Mouse (Mus musculus) regulatory T cell (primary cell): Measurements from ENCODE around the gene Slc6a18.
"Not testable (repeated sequence)": the region's sequence is repeated elsewhere in the genome, so short reads cannot be mapped to it uniquely, and the experiment has no call there.

ENCODE experiments used
- in situ Hi-C: fragments of 300-600 bp; cut with MboI, MseI; formaldehyde crosslinking; loops from one replicate; pipeline ENCODE4 v1.15.1; 2025; ENCODE audit warnings: high pct_unique_total_duplicates

The Slc6a18 gene

GRCm38 (mm10) chr13:73677853-73678252, at the start of gene Slc6a18:
Gene Slc6a18 (minus strand): TSS chr13:73678023.
- in situ Hi-C loops, result no loop called here

DNA sequence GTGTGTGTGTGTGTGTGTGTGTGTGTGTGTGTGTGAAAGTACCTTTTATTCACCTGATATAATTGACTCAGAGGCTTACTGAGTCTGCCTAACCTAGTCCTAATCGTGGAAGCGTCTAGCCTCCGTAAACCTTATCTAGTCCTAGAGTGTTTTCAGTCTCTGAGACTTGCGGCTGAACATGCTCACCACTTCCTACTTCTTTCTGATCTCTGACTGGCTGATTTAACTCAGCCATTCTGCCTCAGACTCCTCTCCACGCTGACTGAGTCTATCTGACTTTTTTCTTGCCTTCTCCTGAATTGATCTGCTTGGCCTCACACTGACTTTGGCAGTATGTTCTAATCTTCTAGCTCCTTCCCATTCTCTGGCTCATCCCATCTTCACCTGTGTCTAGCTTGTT, 47.5 kb upstream of the Slc6a18 start:
- in situ Hi-C loops, result loop anchor here (5.0 kb wide), 1 partner anchor 102 kb away; no protein-coding TSS in a partner anchor

- in situ Hi-C loops, result loop anchor here (5.0 kb wide), 1 partner anchor 184 kb away; no protein-coding TSS in a partner anchor
Measured at GRCm38 (mm10) chr13:73723081-73723668, 45.4 kb upstream of the Slc6a18 start.

DNA sequence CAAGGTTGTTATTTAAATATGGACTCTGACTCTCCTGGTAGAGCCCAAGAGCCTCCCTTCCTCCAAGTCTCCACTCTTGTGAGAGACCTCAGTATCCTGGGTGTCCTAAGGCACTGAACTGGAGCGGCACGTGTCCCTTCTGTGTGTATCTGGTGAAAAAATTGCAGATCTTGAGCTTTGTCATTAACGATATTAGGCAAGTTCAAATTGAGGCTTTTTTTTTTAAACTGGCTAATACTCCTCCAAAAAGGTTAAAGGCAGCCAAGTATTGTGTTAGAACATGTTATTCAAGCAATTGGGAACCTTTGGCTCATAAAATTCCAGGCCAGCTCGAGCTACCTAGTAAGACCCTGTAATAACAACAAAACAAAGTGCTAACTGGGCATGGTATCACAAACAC, 42.4 kb upstream of the Slc6a18 start:
- in situ Hi-C loops, result loop anchor here (5.0 kb wide), 1 partner anchor 187 kb away; no protein-coding TSS in a partner anchor

- in situ Hi-C loops, result no loop called here
Measured at GRCm38 (mm10) chr13:73718225-73718624, 40.4 kb upstream of the Slc6a18 start.

DNA sequence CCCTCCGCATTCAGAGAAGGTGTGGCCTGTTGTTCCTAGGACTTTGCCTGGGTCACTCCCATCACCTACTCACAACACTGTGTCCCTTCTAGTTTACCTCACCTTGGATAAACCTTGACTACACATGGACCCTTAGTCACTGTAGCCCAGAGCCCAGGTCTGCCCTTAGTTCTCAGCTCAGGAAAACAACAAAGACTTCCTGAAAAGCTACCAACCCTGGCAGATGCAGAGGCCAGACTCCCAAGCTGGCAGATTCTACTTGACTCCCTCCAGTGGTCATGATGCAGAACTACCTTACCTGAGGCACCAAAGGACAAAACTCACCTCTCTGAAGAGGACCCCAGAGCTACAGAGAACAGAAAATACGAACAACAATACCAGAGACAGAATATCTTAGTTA, 36.2 kb upstream of the Slc6a18 start:
- in situ Hi-C loops, result loop anchor here (5.0 kb wide), 1 partner anchor 603 kb away; the partner anchor contains the start of gene Pdcd6

- in situ Hi-C loops, result loop anchor here (5.0 kb wide), 1 partner anchor 604 kb away; the partner anchor contains the start of gene Pdcd6
Measured at GRCm38 (mm10) chr13:73713204-73713603, 35.4 kb upstream of the Slc6a18 start.

DNA sequence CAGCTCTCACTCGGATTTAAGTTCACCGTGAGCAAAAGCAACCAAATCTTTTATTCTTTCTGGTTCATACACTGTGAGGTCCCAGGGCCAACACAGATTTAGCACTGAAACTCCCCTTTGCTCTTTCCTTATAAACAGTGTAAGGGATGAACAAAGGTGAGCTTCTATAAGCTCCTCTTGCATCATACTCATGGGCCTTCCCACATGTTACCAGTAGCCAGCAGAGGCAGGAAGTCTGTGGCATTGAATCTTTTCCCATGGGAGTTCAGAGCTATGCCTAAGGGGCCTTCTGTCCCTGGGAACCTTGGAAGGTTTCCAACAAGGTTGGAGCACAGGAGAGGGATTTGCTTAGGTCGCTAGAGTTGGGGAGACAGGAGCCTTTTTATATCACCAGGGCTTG, 34.4 kb upstream of the Slc6a18 start:
- in situ Hi-C loops, result loop anchor here (5.0 kb wide), 1 partner anchor 605 kb away; the partner anchor contains the start of gene Pdcd6

DNA sequence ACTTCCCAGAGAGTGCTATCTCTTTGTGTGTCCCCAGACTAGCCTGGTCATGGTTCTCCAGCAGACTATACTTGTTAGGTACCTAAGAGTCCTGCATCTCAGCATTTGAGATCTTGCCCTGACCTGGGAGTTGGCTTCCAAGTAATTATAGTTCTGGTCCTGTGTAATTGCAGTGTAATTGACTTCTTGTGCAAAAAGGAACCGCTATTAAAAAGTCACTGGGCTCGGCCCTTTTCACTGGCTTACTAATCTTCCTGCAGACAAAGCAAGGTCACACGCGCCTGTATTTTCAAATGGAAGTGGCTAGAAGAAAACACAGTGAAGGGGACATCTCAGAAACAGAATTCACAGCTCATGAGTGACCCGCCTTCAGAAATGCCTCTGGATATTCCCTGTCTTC, 34.0 kb upstream of the Slc6a18 start:
- in situ Hi-C loops, result loop anchor here (5.0 kb wide), 1 partner anchor 605 kb away; the partner anchor contains the start of gene Pdcd6

DNA sequence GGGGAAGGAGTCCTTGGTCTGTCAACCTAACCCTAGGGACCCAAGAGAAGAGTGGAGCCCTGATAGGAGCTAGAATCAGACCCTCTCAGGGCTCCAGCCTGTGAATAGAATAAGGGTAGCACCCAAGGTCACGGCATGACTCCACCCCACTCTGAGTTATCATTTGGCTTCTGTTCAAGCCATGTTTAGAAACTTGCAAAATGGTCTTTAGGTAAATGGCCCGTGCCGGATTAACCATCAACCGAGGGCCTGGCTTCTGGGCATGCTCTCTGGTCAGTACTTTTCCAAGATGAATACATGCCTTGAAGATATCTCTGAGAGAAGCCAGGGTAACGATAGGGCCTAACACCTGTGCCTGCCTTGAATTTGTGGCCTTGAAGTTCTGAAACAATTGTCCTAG, 33.4 kb upstream of the Slc6a18 start:
- in situ Hi-C loops, result loop anchor here (5.0 kb wide), 1 partner anchor 606 kb away; the partner anchor contains the start of gene Pdcd6

- in situ Hi-C loops, result no loop called here
Measured at GRCm38 (mm10) chr13:73709491-73709890, 31.7 kb upstream of the Slc6a18 start.

- in situ Hi-C loops, result no loop called here
Measured at GRCm38 (mm10) chr13:73704694-73705325, 27.0 kb upstream of the Slc6a18 start, which contains the start of gene Slc6a19. Gene Slc6a19 (minus strand): TSS chr13:73704865.

DNA sequence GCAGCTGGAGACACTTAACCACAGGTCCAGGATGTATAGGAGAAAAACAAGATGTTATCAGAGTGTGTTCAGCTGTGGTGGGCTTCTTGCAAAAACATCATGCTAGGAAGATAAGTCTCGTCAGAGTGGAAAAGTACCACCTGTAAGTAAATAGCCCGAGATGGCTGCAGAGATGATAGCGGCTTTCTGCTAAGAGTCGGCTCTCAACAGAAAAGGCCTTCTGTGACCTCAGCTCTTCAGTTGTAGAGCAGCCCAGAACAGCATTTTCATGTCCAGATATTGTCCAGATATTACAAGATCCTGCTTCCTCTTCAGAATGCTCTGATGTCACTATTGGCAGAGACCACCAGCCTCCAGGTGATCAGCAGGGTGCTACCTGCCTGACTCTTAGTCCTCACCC, 25.7 kb upstream of the Slc6a18 start:
- in situ Hi-C loops, result not testable (repeated sequence)

GRCm38 (mm10) chr13:73702776-73703175, 25.0 kb upstream of the Slc6a18 start:
- in situ Hi-C loops, result no loop called here

DNA sequence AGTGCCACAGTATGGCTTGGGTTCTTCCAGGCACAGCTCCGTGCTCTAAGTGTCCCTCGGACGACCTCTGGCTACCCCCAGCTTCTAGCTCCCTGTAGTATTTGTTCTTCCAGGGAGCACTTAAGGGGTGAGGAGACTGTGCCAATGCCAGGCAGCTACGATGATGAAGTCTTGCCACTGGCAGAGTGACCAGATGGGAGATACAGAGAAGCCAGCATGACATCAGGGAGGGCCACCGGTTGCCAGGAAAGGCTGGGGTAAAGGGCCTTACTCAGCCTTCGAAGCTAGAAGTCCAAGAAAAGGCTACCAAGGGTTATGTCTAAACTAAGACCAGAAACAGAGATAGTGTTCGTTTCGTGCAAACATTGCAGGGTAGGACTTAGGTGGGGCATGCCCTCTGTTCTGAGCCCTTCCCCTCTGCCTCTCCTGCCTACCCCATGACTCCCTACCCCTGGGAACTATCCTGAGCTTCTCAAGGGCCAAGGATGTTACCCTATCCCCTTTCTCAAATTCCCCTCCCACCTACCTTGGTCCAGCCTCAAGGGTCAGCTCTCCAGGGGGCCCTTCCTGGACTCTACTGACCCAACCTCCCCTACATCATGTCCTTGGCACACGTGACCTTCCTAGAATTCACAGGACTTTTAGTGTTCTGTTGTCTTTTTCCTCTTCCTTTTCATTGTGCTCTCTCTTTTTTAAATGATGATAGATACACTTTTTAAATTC, 23.5 kb upstream of the Slc6a18 start:
- in situ Hi-C loops, result no loop called here

DNA sequence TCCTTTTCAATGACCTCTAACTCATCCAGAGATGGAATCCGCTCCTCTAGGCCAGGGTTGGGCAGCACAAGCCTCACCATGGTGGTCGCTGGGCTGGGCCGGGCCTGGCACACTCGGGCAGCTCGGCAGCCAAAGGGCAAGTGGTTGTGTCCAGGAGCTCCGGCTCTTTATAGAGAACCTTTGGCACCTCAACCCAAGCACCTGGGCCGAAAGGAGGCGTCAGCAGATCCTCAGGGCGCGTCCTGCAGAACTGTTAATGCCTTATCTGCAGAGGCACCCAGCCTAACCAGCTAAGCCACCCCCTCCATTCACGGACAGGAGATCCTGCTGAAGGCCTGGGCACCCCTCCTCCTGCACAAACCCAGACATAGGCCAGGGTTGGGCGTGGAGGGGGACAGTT, 22.7 kb upstream of the Slc6a18 start:
- in situ Hi-C loops, result no loop called here

- in situ Hi-C loops, result no loop called here
Measured at GRCm38 (mm10) chr13:73699714-73700113, 21.9 kb upstream of the Slc6a18 start.

GRCm38 (mm10) chr13:73696529-73696928, 18.7 kb upstream of the Slc6a18 start:
- in situ Hi-C loops, result no loop called here

GRCm38 (mm10) chr13:73694972-73695371, 17.1 kb upstream of the Slc6a18 start:
- in situ Hi-C loops, result loop anchor here (5.0 kb wide), 1 partner anchor 178 kb away; no protein-coding TSS in a partner anchor

GRCm38 (mm10) chr13:73693333-73693732, 15.5 kb upstream of the Slc6a18 start:
- in situ Hi-C loops, result loop anchor here (5.0 kb wide), 1 partner anchor 176 kb away; no protein-coding TSS in a partner anchor

GRCm38 (mm10) chr13:73692249-73692868, 14.5 kb upstream of the Slc6a18 start:
- in situ Hi-C loops, result loop anchor here (5.0 kb wide), 1 partner anchor 175 kb away; no protein-coding TSS in a partner anchor
